22 mouse cellular contexts compared by ENCODE assay signal in genomic region chr16:71243065-71243464, GRCm38 (mm10).
"Had no signal": no experiment of that assay in that cellular context is flagged by ENCODE, and none has a peak within 500 bp of the region (broad histone marks: within the 10 kb centered on the region; RNA-seq: fewer than 3 reads in every experiment).

No protein-coding gene starts in this region.

- H3K27ac ChIP-seq: kidney, postnatal 0 days; layer of hippocampus, adult 2 months; limb, embryonic 10.5 days; limb, embryonic 13.5 days; liver, embryonic 12.5 days; liver, embryonic 15.5 days; lung, embryonic 15.5 days; midbrain, embryonic 10.5 days; neural tube, embryonic 12.5 days; neural tube, embryonic 15.5 days; stomach, postnatal 0 days had no signal

- H3K4me1 ChIP-seq: limb, embryonic 10.5 days; limb, embryonic 13.5 days; liver, embryonic 12.5 days; liver, embryonic 15.5 days; lung, embryonic 15.5 days; megakaryocyte, embryonic 14.5 days; midbrain, embryonic 10.5 days; neural tube, embryonic 12.5 days; neural tube, embryonic 15.5 days had no signal

- H3K36me3 ChIP-seq: limb, embryonic 10.5 days; limb, embryonic 13.5 days; liver, embryonic 12.5 days; liver, embryonic 15.5 days; lung, embryonic 15.5 days; midbrain, embryonic 10.5 days; neural tube, embryonic 12.5 days; neural tube, embryonic 15.5 days had no signal

- H3K9ac ChIP-seq: limb, embryonic 13.5 days; liver, embryonic 12.5 days; liver, embryonic 15.5 days; lung, embryonic 15.5 days; neural tube, embryonic 12.5 days; neural tube, embryonic 15.5 days had no signal

- H3K27me3 ChIP-seq: limb, embryonic 13.5 days; liver, embryonic 12.5 days; liver, embryonic 15.5 days; lung, embryonic 15.5 days; megakaryocyte, embryonic 14.5 days; neural tube, embryonic 12.5 days; neural tube, embryonic 15.5 days had no signal

- H3K9me3 ChIP-seq: limb, embryonic 10.5 days; limb, embryonic 13.5 days; liver, embryonic 12.5 days; liver, embryonic 15.5 days; lung, embryonic 15.5 days; megakaryocyte, embryonic 14.5 days; midbrain, embryonic 10.5 days; neural tube, embryonic 12.5 days; neural tube, embryonic 15.5 days had no signal

- H3K4me2 ChIP-seq: limb, embryonic 13.5 days; liver, embryonic 12.5 days; liver, embryonic 15.5 days; lung, embryonic 15.5 days; neural tube, embryonic 12.5 days; neural tube, embryonic 15.5 days had no signal

- ATAC-seq: liver, embryonic 12.5 days had no signal

- DNase-seq: kidney, postnatal 25 days; layer of hippocampus, adult 9-11 months; liver; lung, adult 18-20 months; lung, postnatal 10 days; lung, postnatal 36 days; midbrain, embryonic 14.5 days; thymus, adult 2 months; thymus, postnatal 14 days; thymus, postnatal 4 days had no signal

- H3K4me3 ChIP-seq: layer of hippocampus, adult 2 months; limb, embryonic 10.5 days; limb, embryonic 13.5 days; liver, embryonic 12.5 days; liver, embryonic 15.5 days; lung, embryonic 15.5 days; megakaryocyte, embryonic 14.5 days; midbrain, embryonic 10.5 days; neural tube, embryonic 12.5 days; neural tube, embryonic 15.5 days had no signal
